Mouse (Mus musculus) testis, adult 2 months (tissue): ENCODE measurements around the gene Rbl2. TPM values are rescaled to one million over a fixed set of nuclear protein-coding genes. Genes with fewer than 3 reads are reported as not detected.

Experiments
- H3K27ac ChIP-seq: fragments of 200-500 bp; 2 replicates; pipeline ENCODE4 v1.5.1; 2012; ENCODE audit warnings: low read depth, low read length; ENCODE audit not compliant: control insufficient read depth, insufficient read depth
- H3K27me3 ChIP-seq: fragments of 200-500 bp; 2 replicates; pipeline ENCODE4 v1.6.1; 2012; ENCODE audit warnings: mild to moderate bottlenecking, low read length, moderate library complexity; ENCODE audit not compliant: control insufficient read depth, insufficient read depth
- H3K36me3 ChIP-seq: fragments of 200-500 bp; 2 replicates; pipeline ENCODE4 v1.6.1; 2012; ENCODE audit warnings: mild to moderate bottlenecking, low read length; ENCODE audit not compliant: control insufficient read depth, insufficient read depth
- H3K4me1 ChIP-seq: fragments of 200-500 bp; 2 replicates; pipeline ENCODE4 v1.6.1; 2012; ENCODE audit warnings: low read length; ENCODE audit not compliant: control insufficient read depth, insufficient read depth
- H3K4me3 ChIP-seq: fragments of 200-500 bp; 2 replicates; pipeline ENCODE4 v1.5.1; 2012; ENCODE audit warnings: low read depth, mild to moderate bottlenecking, low read length, moderate library complexity, mixed read lengths; ENCODE audit not compliant: control insufficient read depth
- CTCF ChIP-seq: fragments of 200-500 bp; IDR thresholded peaks from 2 replicates; pipeline ENCODE4 v1.5.1; 2012; ENCODE audit warnings: low read depth, mild to moderate bottlenecking, inconsistent platforms, low read length, moderate library complexity; ENCODE audit not compliant: control insufficient read depth, insufficient read depth, insufficient replicate concordance
- POLR2A ChIP-seq: fragments of 200-500 bp; IDR thresholded peaks from 2 replicates; pipeline ENCODE4 v1.6.1; 2012; ENCODE audit warnings: low read depth, mild to moderate bottlenecking, inconsistent platforms, low read length, moderate library complexity; ENCODE audit not compliant: control insufficient read depth
- polyA plus RNA-seq: library from polyadenylated mRNA; depleted of rRNA; stranded (reverse); fragments of >200 nt; gene quantifications from 2 replicates; pipeline ENCODE4 v1.2.3, GENCODE M21; 2012

The Rbl2 gene
- polyA plus RNA-seq, 1 experiment, result 184 TPM

DNA sequence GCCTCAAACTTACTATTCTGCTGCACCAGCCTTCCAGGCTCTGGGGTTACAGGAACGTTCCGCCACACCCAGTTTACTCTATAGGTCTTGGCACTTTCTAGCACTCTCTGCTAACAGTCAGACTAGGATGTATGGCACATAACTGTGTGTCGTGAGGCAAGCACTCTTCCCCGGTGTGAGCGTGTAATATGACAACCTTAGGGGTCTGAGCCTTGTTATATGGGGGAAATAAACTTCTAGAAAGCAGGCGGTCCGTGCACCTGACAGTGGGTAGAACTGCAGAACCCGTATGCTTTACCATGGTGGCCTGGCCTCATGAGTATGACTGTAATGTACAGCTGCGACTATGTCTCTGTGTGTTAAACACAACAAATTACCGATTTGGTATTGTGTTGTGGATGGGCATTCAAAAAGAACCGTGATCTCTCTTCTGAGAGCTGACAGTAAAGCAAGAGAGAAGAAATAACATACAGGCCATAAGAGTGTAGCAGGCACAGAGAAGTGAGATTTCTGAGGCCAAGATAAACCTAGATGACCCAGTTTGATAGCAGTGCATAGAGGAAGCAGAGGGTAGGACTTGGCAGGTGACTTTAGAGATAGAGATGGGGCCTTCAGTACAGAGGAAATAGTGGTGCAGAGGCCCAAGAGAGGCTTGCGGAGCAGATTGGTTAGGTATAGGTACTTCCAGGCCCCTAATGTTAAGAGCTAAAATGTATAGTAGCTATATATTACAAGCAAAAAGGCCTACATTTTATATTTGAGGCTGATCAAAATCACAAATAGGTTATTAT, 7.4 kb downstream of the Rbl2 start:
- H3K4me1 ChIP-seq, result no peaks in the 10 kb centered on the region
- H3K27ac ChIP-seq, result no peak overlapping the region
- no peaks in the 10 kb centered on the region for H3K36me3 ChIP-seq
- TF ChIP-seq CTCF, result no peak
- TF ChIP-seq POLR2A, result no peak
- no peaks in the 10 kb centered on the region for H3K27me3 ChIP-seq
- no peak overlapping the region for H3K4me3 ChIP-seq

GRCm38 (mm10) chr8:91079678-91080077, 9.8 kb downstream of the Rbl2 start:
- no peaks in the 10 kb centered on the region for H3K36me3 ChIP-seq
- no peaks in the 10 kb centered on the region for H3K4me1 ChIP-seq
- no peaks in the 10 kb centered on the region for H3K27me3 ChIP-seq
- no peak for TF ChIP-seq CTCF
- no peak for TF ChIP-seq POLR2A
- H3K27ac ChIP-seq, result no peak overlapping the region
- H3K4me3 ChIP-seq, result no peak overlapping the region

GRCm38 (mm10) chr8:91081911-91082310, 12.1 kb downstream of the Rbl2 start:
- H3K36me3 ChIP-seq, result no peaks in the 10 kb centered on the region
- no peak overlapping the region for H3K27ac ChIP-seq
- no peak overlapping the region for H3K4me3 ChIP-seq

GRCm38 (mm10) chr8:91082428-91082827, 12.6 kb downstream of the Rbl2 start:
- no peaks in the 10 kb centered on the region for H3K4me1 ChIP-seq
- no peak overlapping the region for H3K4me3 ChIP-seq
- no peak for TF ChIP-seq CTCF
- TF ChIP-seq POLR2A, result no peak
- no peaks in the 10 kb centered on the region for H3K36me3 ChIP-seq
- no peak overlapping the region for H3K27ac ChIP-seq
- H3K27me3 ChIP-seq, result no peaks in the 10 kb centered on the region

More at GRCm38 (mm10) chr8:91081911-91082310, 12.1 kb downstream of the Rbl2 start:
- TF ChIP-seq CTCF (no peak), POLR2A (no peak)
- no peaks in the 10 kb centered on the region for H3K27me3 ChIP-seq
- no peaks in the 10 kb centered on the region for H3K4me1 ChIP-seq

- Histone ChIP-seq H3K27ac (no peak overlapping the region), H3K27me3 (no peaks in the 10 kb centered on the region), H3K4me1 (no peaks in the 10 kb centered on the region), H3K36me3 (no peaks in the 10 kb centered on the region), H3K4me3 (no peak overlapping the region)
- TF ChIP-seq CTCF (no peak), POLR2A (no peak)
Observed at GRCm38 (mm10) chr8:91088452-91088851, 18.6 kb downstream of the Rbl2 start.

- Histone ChIP-seq H3K27ac (no peak overlapping the region), H3K36me3 (no peaks in the 10 kb centered on the region), H3K4me3 (no peak overlapping the region), H3K27me3 (no peaks in the 10 kb centered on the region), H3K4me1 (no peaks in the 10 kb centered on the region)
- no peak for TF ChIP-seq CTCF
- TF ChIP-seq POLR2A, result no peak
Observed at GRCm38 (mm10) chr8:91089601-91090000, 19.7 kb downstream of the Rbl2 start.

GRCm38 (mm10) chr8:91094135-91094534, 24.3 kb downstream of the Rbl2 start:
- H3K36me3 ChIP-seq, result no peaks in the 10 kb centered on the region
- TF ChIP-seq CTCF (no peak), POLR2A (no peak)

DNA sequence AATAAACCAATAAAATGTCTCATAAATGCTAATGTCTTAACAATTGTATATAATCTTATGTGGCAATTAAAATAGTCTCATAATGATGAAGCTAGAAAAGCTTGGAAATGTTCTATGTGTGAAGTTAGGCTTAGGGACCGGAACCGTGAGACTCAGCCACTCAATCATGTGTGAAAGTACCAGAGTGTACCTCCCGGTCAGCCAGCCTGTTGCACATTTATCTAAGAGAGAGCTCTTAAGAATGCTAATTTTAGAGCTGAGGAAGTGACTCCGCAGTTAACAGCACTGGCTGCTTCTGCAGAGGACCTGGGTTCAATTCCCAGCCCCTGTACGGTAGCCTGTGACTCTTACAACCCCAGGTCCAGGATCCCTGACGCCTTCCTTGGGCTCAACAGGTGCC, 28.2 kb downstream of the Rbl2 start:
- H3K4me3 ChIP-seq, result no peak overlapping the region
- no peak overlapping the region for H3K27ac ChIP-seq
- TF ChIP-seq CTCF (no peak), POLR2A (no peak)
- no peaks in the 10 kb centered on the region for H3K4me1 ChIP-seq
- no peaks in the 10 kb centered on the region for H3K36me3 ChIP-seq
- H3K27me3 ChIP-seq, result no peaks in the 10 kb centered on the region

More at GRCm38 (mm10) chr8:91094135-91094534, 24.3 kb downstream of the Rbl2 start:
- no peaks in the 10 kb centered on the region for H3K4me1 ChIP-seq
- no peak overlapping the region for H3K4me3 ChIP-seq
- no peaks in the 10 kb centered on the region for H3K27me3 ChIP-seq
- no peak overlapping the region for H3K27ac ChIP-seq
